Mouse (Mus musculus) layer of hippocampus, adult 6 months (tissue): ENCODE measurements around the gene Tnfrsf19. TPM values are rescaled to one million over a fixed set of nuclear protein-coding genes. Genes with fewer than 3 reads are reported as not detected.

Experiments used
- long read RNA-seq, 2 experiments: library from polyadenylated mRNA; unstranded; transcript quantifications; one replicate each; pipeline ENCODE4 v2.0.0; 2019 to 2020
- polyA plus RNA-seq: library from polyadenylated mRNA; unstranded; fragments of <200 nt; fragmentation: Nextera tagmentation; gene quantifications from 2 replicates; pipeline ENCODE4 v1.2.3, GENCODE M21; 2021

Gene Tnfrsf19
- polyA plus RNA-seq: 24.3 and 28.9 TPM in 2 replicates
- long read RNA-seq, experiment 1, full-length matches to known transcripts: 30 of 54 reads
- long read RNA-seq, experiment 1, partial matches to known transcripts: 6 of 54 reads
- long read RNA-seq, experiment 1, other reads (novel, unspliced or antisense): 18 of 54 reads
- long read RNA-seq, experiment 2, full-length matches to known transcripts: 193 of 214 reads
- long read RNA-seq, experiment 2, partial matches to known transcripts: 7 of 214 reads
- long read RNA-seq, experiment 2, other reads (novel, unspliced or antisense): 14 of 214 reads

DNA sequence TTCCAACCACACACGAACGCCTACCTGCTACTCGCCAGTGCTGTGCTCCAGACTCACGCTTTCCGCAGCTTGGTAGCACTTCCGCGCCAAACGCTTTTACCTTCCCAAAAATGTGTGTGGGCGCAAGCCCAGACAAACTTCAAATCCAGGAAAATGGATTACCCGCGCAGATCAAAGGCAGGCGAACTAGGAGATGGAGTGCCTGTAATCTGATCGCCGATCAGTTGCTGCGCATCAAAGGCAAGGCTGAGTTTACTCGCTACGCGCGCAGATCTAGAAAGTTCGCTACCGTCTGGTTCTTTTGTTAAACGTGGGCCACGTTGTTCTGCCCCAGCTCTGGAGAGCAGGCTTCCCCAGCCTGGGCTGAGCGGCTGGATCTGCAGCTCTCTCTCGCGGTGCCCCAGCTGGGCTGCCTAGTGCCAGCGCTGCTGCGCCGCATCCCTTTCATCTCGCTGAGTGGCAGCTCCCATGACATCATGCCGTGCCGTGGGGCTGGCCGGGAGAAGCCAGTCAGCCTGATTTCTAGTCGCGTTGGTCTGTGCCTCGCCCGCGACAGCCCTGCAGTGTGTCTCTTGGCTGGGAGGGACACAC, at the start of gene Tnfrsf19:
TSS of gene Tnfrsf19 (minus strand) at position 400 of the 591 bp plus-strand sequence.

Other genes starting within 250 kb of the Tnfrsf19 start
- 6.5 and 6.9 TPM in 2 replicates for gene Sacs, start 92.0 kb upstream of the Tnfrsf19 start, polyA plus RNA-seq
- gene Sgcg, start 212.0 kb upstream of the Tnfrsf19 start, polyA plus RNA-seq: 0.15 and 0.21 TPM in 2 replicates